Mouse (Mus musculus): Measurements from ENCODE around the gene Cpt1b. TPM values are rescaled to one million over a fixed set of nuclear protein-coding genes. Genes with fewer than 3 reads are reported as not detected.
"Not testable (repeated sequence)": the region's sequence is repeated elsewhere in the genome, so short reads cannot be mapped to it uniquely, and the experiment has no call there.

Gene Cpt1b
- polyA plus RNA-seq, 2 experiments from 2014 or later, result 0.26 to 0.57 TPM

- no peak for ATAC-seq
Observed at GRCm38 (mm10) chr15:89431806-89432205, 6.1 kb upstream of the Cpt1b start.

- no peak for ATAC-seq
Observed at GRCm38 (mm10) chr15:89431271-89431670, 5.6 kb upstream of the Cpt1b start.

GRCm38 (mm10) chr15:89430771-89431170 is 5.1 kb upstream of the Cpt1b start:
- not testable (repeated sequence) for ATAC-seq

GRCm38 (mm10) chr15:89430341-89430740 is 4.7 kb upstream of the Cpt1b start:
- ATAC-seq, result no peak

- ATAC-seq, result peak; percentile 92
Observed at GRCm38 (mm10) chr15:89429352-89430221, 3.9 kb upstream of the Cpt1b start, which contains the start of the genes C730034F03Rik, Gm44502 and Chkb. Gene C730034F03Rik (plus strand): TSS chr15:89429589. Gene Gm44502 (minus strand): TSS chr15:89429696. Gene Chkb (minus strand): TSS chr15:89429908.

GRCm38 (mm10) chr15:89428821-89429351 is 3.2 kb upstream of the Cpt1b start:
- ATAC-seq, result no peak

GRCm38 (mm10) chr15:89428136-89428790 is 2.6 kb upstream of the Cpt1b start:
- no peak for ATAC-seq

GRCm38 (mm10) chr15:89426716-89427115 is 1.1 kb upstream of the Cpt1b start:
- ATAC-seq, result no peak

- no peak for ATAC-seq
Observed at GRCm38 (mm10) chr15:89424621-89425020, 1.0 kb downstream of the Cpt1b start.

GRCm38 (mm10) chr15:89421938-89422337 is 3.7 kb downstream of the Cpt1b start:
- ATAC-seq, result no peak

GRCm38 (mm10) chr15:89415282-89415681 is 10.4 kb downstream of the Cpt1b start:
- ATAC-seq, result no peak

- no peak for ATAC-seq
Observed at GRCm38 (mm10) chr15:89410118-89410517, 15.5 kb downstream of the Cpt1b start, which contains the start of gene Syce3. Gene Syce3 (minus strand): TSS chr15:89410503.

- no peak for ATAC-seq
Observed at GRCm38 (mm10) chr15:89406691-89407090, 19.0 kb downstream of the Cpt1b start.

GRCm38 (mm10) chr15:89404831-89405623 is 20.6 kb downstream of the Cpt1b start:
- no peak for ATAC-seq

GRCm38 (mm10) chr15:89402471-89402870 is 23.2 kb downstream of the Cpt1b start:
- no peak for ATAC-seq

- no peak for ATAC-seq
Observed at GRCm38 (mm10) chr15:89399716-89400115, 25.9 kb downstream of the Cpt1b start.

- no peak for ATAC-seq
Observed at GRCm38 (mm10) chr15:89398146-89398545, 27.5 kb downstream of the Cpt1b start.

- ATAC-seq, result no peak
Observed at GRCm38 (mm10) chr15:89396883-89397282, 28.8 kb downstream of the Cpt1b start.

GRCm38 (mm10) chr15:89390081-89390480 is 35.6 kb downstream of the Cpt1b start:
- no peak for ATAC-seq

- peak; percentile 72 for ATAC-seq
Observed at GRCm38 (mm10) chr15:89387127-89387526, 38.5 kb downstream of the Cpt1b start.

GRCm38 (mm10) chr15:89384617-89385016 is 41.0 kb downstream of the Cpt1b start, which contains the start of gene Klhdc7b:
Gene Klhdc7b (plus strand): TSS chr15:89384917.
- no peak for ATAC-seq

GRCm38 (mm10) chr15:89379429-89379828 is 46.2 kb downstream of the Cpt1b start:
- ATAC-seq, result no peak

Measured in activated CD4-positive, CD25-positive, alpha-beta regulatory T cell, adult 4 months (primary cell).